Mouse (Mus musculus) heart, postnatal 25 days (tissue): ENCODE results near the gene Pfas. TPM values are rescaled to one million over a fixed set of nuclear protein-coding genes. Genes with fewer than 3 reads are reported as not detected.
"Not testable (repeated sequence)": the region's sequence is repeated elsewhere in the genome, so short reads cannot be mapped to it uniquely, and the experiment has no call there.

Experiments
- DNase-seq: peaks from one replicate; pipeline ENCODE4 v3.0.0; 2022; ENCODE audit warnings: low spot score
- intact Hi-C: fragments of 180-260 bp; cut with DNase I; formaldehyde crosslinking; loops from one replicate; pipeline ENCODE4 v1.15.1; 2025
- total RNA-seq, 2 experiments: library from RNA; stranded (reverse); gene quantifications; 2 replicates each; pipeline ENCODE4 v1.2.3; 2021

Pfas gene
- total RNA-seq, 2 experiments from 2014 or later: 5.6 to 6.8 TPM

GRCm38 (mm10) chr11:69020691-69021090 lies 12.4 kb upstream of the Pfas start:
- intact Hi-C loops: no loop called here
- DNase-seq: no peak

DNA sequence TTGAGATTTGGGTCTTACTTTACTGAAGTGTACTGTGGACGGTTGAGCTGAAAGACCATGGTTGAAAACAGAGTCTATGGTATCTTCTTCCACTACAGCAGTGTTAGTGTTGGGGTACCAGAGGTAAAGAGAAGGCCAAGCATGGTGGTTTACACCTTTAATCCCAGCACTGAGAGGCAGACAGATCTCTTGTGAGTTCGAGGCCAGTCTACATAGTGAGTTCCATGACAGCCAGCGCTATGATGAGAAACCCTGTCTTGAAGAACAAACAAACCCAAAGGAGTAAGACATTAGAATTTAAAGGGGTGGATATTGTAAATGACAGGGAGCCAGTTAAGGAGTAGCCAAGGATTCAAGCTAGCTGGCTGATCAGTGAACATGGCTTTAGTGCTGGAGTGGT lies 8.5 kb upstream of the Pfas start:
- intact Hi-C loops: loop anchor here (2.0 kb wide), 1 partner anchor 18 kb away; no protein-coding TSS in a partner anchor
- DNase-seq: no peak

- DNase-seq: peak; percentile 82
- intact Hi-C loops: loop anchor here (2.0 kb wide), 1 partner anchor 19 kb away; no protein-coding TSS in a partner anchor
These were observed 7.6 kb upstream of the Pfas start, which contains the start of gene Ctc1 for GRCm38 (mm10) chr11:69015644-69016441. TSS of gene Ctc1 (plus strand) at chr11:69015911.

DNA sequence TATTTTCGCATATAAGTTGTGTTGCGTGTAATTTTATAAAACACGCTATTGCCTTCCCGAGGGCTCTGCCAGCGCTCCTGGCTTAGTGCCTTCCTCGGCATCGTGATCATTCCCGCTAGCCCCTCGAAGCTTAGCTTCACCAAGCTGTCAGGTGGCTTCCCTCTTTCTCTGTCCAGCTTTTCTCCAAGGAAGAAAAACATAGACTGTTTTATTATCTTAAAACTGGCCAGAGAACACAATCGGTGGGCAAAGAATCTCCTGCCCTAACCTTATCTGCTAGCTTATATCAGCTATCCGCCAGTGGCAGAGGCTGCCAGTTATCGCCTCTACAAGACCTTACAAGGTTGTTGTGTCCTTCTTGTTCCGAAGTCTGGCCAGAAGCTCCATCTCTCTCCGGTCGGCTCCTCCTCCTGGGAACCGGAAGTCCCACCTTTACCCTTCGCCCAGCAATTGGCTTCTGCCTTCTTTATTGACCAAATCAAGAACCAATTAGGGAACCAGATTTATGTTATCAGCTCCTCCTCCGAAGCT lies 3.9 kb upstream of the Pfas start:
- intact Hi-C loops: no loop called here
- DNase-seq: peak; percentile 83

GRCm38 (mm10) chr11:69011445-69011844 lies 3.2 kb upstream of the Pfas start:
- intact Hi-C loops, DNase-seq: not testable (repeated sequence)

DNA sequence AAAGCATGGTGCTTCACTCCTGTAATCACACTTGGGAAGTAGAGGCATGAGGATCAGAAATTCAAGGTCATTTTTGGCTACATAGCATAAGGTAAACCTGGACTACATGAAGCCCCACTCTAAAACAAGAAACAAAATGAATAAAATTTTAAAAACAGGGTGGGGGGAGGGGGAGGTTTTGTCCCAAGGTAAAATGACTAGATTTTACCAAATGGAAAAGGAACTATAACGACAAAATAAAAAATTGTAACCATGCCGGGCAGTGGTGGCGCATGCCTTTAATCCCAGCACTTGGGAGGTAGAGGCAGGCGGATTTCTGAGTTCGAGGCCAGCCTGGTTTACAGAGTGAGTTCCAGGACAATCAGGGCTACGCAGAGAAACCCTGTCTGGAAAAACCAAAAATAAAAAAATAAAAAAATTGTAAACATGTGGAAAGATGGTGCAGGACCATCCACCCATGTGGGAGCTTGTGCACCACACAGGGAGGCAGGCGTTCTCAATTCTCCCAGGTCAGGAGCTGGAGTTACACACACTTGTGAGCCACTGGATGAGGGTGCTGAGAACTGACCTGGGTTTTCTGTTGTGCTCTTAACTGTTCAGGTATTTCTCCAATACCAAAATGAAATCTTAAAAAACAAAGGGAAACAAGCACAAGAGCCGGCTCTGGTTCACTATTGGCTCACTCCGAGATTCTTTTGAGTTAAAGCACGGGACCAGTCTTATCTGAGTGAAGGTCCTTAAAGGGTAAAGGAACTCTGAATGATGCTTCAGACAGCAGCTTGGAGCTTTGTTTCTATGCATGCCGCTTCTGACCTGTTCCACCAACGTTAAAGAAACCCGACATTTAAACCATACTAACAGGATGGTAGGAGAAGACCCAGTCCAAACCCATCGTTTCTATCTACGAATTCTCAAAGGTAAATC lies 2.4 kb upstream of the Pfas start:
- DNase-seq: no peak
- intact Hi-C loops: no loop called here

GRCm38 (mm10) chr11:69009508-69009907 lies 1.2 kb upstream of the Pfas start:
- no peak for DNase-seq
- intact Hi-C loops: no loop called here

DNA sequence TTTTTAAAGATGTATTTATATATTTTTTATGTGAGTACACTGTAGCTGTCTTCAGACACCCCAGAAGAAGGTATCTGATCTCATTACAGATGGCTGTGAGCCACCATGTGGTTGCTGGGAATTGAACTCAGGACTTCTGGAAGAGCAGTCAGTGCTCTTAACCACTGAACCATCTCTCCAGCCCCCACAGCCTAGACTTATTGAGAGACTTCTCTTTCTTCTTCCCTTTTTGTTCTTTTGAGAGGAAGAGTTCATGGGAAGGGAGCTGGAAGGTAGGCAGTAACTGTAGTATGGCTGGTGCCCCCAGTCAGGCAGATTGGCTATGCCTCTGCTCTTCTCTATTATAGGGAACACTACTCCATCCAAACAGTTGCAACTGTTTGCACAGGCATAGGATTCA lies 1.7 kb downstream of the Pfas start:
- intact Hi-C loops, DNase-seq: not testable (repeated sequence)

- intact Hi-C loops: no loop called here
- no peak for DNase-seq
These were observed 3.1 kb downstream of the Pfas start for GRCm38 (mm10) chr11:69005193-69005592.

DNA sequence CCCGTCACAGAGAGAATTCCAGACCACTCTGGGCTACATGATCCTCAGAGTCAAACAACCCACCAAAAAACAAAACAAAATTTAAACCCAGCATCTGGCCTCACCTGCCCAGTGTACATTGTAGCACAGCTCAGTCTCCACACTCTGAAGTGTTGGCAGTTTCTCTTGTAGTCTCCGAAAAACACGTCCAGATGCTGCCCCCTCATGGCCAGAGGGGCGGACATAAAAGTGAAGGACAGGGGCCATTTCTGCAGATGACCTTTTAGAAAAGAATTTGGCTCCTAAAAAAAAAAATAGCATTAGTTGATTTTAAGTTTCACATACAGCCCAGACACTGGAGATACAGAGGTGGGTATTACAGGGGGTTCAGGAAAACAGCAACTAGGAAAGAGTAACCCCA lies 4.7 kb downstream of the Pfas start:
- intact Hi-C loops: no loop called here
- DNase-seq: no peak

GRCm38 (mm10) chr11:69002782-69003181 lies 5.5 kb downstream of the Pfas start:
- intact Hi-C loops, DNase-seq: not testable (repeated sequence)

DNA sequence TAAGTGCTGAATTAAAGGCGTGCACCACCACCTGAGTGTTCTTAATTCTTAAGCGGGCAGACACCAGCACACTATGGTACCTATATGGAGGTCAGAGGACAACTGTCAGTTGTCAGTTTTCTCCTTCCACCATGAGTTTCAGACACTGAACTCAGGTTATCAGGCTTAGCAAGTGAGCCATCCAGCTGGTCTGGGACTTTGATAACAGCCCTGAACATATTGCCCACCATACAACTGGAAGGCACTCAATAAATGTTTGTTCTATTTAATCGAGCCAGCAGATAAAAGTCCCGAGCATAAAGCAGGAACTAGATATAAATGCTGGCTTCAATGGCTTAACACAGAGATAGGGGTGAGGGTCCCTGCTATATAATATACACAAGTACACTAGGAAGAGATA lies 11.2 kb downstream of the Pfas start:
- no peak for DNase-seq
- intact Hi-C loops: no loop called here

DNA sequence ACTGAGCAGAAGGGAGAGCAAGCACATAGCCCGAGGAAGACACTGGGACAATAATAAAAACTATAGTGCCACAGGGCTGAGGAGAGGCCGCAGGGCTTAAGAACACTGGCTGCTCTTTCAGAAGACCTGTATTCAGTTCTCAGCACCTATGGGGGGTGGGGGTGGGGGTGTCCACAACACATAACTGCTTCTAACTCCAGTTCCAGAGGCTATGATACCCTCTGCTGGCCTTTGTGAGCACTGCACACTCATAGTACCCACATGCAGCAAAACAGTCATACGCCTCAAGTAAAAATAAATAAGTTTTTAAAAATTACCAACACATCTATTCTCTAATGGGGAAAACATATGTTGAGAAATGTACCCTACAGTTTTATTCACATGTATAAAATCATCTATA lies 13.9 kb downstream of the Pfas start:
- intact Hi-C loops: no loop called here
- DNase-seq: no peak

- intact Hi-C loops: no loop called here
- no peak for DNase-seq
These were observed 15.1 kb downstream of the Pfas start for GRCm38 (mm10) chr11:68993122-68993521.

DNA sequence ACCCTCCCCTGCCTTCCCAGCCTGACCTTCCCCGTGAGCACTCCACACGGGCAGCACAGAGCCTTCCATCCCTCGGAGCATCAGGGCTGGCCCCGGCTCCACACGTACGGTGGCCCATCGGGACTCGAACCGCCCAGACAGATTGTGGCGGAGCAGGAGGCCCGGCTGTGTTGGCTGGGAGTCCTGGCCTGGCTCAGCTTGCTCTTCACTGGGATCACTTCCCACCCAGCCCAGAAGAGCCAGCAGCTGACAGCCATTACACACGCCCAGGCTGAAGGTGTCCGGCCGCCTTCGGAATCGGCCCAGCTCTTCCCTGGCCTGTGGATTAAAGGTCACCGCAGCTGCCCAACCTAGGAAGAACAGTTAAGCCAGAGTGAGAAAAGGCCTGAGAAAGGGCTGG lies 19.9 kb downstream of the Pfas start:
- intact Hi-C loops: no loop called here
- DNase-seq: no peak

DNA sequence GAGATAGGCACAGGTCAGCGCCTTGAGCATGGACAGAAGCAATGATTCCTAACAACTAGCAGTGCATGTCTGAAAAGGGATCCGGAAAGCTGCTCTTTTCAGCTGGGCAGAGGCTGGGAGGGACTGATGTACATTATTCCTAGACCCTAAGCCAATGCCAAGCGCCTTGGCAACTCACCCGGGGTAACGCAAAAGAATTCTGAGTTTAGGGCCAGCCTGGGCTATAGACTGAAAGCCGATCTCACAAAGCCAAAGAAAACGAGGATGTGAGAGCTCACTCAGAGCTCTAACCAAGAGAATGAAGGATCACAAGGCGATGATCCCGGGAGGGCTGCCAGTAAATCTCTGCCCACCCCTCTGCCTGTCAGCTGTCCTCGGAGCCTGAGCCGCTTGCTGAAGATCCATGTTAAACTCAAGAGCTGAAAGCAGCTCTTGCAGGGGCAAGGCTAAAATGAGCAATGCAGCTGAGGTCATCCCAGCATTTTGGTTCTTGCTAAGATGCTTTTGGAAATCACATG lies 20.8 kb downstream of the Pfas start:
- no peak for DNase-seq
- intact Hi-C loops: no loop called here

- DNase-seq: peak; percentile 40
- intact Hi-C loops: loop anchor here (1.0 kb wide), 2 partner anchors 17 to 79 kb away; no protein-coding TSS in a partner anchor
These were observed 25.5 kb downstream of the Pfas start for GRCm38 (mm10) chr11:68982639-68983369.

DNA sequence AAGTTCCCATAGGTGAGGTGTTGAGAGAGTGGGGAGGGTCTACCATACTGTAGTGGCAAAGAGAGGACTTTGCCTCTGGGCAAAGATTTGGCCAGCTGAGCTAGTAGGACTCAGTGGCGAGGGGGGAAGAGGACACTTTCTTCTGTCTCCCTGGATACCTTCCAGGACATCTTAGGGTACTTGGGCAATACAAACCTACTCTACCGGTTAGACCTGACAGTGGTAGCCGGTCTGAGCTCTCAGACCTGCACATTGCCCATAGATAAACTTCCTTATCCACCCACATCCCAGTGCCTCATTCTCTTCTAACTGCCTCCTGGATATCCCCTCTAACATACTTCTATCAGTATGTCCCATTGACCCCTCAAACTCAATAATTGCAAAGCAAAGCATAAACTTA lies 27.3 kb downstream of the Pfas start:
- intact Hi-C loops: no loop called here
- no peak for DNase-seq

GRCm38 (mm10) chr11:68979320-68979733 lies 28.9 kb downstream of the Pfas start:
- DNase-seq: no peak
- intact Hi-C loops: no loop called here

GRCm38 (mm10) chr11:68975601-68976000 lies 32.7 kb downstream of the Pfas start:
- intact Hi-C loops: no loop called here
- no peak for DNase-seq
